Mouse (Mus musculus) brain, adult 2 months (tissue): Measurements from ENCODE around the gene Ciz1.

ENCODE experiments used
- DNase-seq: peaks from one replicate; pipeline ENCODE4 v3.0.0; 2011; ENCODE audit warnings: low read depth, low spot score

The Ciz1 gene

GRCm38 (mm10) chr2:32319586-32320580 is 32.2 kb upstream of the Ciz1 start:
- DNase-seq, result no peak

DNA sequence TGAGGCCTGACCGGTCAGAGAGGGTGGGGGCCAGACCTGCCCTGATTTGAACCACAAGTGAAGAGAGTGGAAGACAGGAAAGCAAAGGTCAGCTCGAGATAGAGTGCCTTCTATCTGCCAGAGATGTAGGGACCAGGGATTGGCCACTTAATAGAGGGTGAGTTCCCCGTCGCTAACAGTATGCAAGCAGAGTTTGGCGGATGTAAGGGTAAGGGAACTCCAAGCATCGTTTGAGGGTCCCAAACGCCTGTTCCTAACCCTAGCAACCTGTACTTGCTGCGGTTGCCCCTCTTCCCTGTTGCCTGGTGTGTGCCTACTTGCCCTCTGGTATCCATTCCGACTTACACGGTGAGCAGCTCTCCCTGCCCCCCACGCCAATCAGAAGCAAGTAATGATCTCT is 31.4 kb upstream of the Ciz1 start:
- no peak for DNase-seq

GRCm38 (mm10) chr2:32321591-32322298 is 30.4 kb upstream of the Ciz1 start:
- no peak for DNase-seq

DNA sequence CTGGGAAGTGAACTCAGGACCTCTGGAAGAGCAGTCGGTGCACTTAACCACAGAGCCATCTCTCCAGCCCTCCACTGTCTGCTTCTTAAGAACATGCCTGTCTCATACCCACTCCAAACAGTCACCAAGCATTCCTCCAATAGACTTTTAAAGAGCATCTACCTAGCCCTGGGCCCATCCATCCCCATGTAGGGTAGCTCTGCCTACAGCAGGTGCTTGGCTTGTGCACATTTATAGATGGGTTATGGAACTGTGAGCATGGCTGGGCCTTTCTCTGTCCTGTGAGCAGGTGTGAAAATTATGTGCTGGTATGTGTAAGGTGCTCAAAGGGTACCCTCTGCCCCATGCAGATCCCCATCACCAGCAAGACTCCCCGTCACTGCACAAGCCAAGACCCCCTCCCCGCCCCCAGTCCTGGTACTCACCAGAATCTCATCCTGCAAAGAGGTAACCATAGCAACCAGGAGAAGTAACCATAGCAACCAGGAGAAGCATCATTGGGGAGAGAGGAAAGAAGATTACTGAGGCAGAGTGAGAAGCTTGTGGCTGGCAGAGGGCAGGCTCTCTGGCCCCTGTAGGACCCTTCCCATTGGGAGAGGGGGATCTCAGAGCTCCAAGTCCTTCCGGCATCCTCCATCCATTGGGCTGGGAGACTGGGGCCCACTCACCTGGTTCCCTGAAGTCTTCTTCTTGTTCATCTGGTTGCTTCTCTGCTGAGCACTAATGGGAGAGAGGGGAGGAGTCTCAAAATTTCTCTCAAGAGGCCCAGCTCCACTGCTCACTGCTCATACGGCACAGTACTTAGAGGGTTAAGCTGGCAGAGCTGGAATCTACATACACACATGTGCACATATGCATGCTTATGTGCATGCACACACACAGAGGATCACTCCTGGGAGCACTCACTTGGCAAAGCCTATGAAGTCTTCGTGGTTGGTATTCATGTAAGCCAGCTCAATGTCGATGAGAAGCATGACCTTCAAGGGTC is 29.1 kb upstream of the Ciz1 start:
- peak; percentile 81 for DNase-seq

DNA sequence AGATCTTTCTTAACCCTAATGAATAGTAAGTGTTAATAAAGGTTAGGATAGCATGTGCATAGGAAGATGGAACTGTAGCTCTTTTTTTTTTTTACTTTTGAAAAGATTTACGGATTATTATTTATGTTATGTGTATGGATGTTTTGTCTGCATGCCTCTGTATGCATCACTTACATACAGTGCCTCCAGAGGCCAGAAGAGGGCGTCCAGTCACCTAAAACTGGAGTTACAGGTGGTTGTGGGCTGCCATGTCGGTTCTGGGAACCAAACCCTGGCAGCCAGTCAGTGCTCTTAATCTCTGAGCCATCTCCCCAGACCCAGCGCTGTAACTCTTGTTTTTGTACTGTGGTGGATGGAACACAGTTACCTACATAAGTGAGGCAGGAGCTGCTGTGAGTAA is 27.8 kb upstream of the Ciz1 start:
- no peak for DNase-seq

- peak; percentile 68 for DNase-seq
These were observed 26.8 kb upstream of the Ciz1 start for GRCm38 (mm10) chr2:32325342-32325741.

DNA sequence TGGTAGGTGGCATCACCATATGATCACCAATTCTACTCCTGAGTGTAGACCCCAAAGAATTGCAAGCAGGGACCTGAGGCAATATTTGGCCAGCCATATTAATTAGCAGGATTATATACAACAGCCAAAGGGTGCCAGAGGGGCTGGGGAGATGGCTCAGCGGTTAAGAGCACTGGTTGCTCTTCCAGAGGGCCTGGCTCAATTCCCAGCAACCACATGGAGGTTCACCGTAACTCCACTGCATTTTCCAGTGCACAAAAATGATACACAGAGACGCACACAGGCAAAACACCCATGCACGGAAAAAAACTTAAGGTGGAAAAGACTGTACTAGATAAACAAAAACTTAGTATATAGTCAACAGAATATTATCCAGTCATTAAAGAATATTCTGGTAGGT is 24.9 kb upstream of the Ciz1 start:
- no peak for DNase-seq

GRCm38 (mm10) chr2:32328911-32329460 is 23.1 kb upstream of the Ciz1 start:
- no peak for DNase-seq

- DNase-seq, result no peak
These were observed 22.6 kb upstream of the Ciz1 start for GRCm38 (mm10) chr2:32329531-32329930.

- DNase-seq, result peak; percentile 48
These were observed 20.0 kb upstream of the Ciz1 start for GRCm38 (mm10) chr2:32332159-32332558.

DNA sequence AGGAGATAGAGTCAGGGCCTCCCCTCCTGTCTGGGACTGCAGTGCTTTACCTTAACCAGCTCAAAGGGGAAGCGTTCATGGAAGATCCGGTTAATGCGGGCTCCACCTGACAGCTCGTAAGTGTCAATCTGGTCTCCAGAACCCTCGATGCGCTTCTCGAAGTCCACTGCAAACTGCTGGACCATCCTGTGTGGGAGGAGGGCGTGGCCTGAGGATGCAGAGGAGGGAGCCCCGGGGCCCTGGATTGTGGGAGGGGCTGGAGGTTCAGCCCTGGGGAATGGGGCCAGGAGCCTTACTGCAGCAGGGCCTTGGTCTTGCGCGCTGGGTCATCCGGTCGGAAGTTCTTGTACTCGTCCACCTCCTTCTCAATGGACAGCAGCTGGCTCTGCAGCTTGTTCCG is 16.2 kb upstream of the Ciz1 start:
- DNase-seq, result no peak

GRCm38 (mm10) chr2:32339912-32340642 is 12.1 kb upstream of the Ciz1 start:
- no peak for DNase-seq

- peak; percentile 89 for DNase-seq
These were observed 11.1 kb upstream of the Ciz1 start for GRCm38 (mm10) chr2:32340836-32341633.

DNA sequence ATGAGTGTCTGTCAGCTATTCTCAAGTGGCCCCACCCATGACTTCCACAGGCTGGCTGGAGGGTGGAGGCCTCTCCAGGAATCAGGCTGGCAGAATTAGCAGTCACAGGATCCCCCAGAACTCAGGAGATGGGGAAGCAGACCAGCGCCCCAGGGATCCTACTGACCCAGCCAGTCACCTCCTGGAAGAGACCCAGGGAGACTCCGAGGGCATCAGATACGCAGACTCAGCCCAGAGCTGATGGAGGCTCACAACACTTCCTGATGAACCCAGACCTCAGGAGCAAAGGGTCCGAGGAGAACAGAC is 10.5 kb upstream of the Ciz1 start:
- DNase-seq, result peak; percentile 36

DNA sequence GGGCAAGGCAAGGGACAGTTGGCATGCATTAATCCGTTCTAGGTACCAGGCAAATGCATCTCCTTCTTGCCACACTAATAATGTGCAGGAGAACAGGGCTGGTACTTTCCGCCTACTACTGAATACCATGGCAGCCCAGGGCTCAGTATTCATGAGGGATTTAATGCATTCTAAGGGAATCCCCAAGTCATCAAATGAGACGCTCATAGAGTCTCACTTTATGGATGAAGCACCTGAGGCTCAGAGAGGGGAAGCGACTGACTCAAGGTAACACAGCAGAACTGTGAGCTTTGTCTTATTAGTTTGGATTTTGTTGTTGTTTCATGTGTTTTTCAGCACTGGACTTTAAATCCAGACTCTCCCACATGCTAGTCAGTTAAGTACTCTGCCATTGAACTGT is 10.1 kb upstream of the Ciz1 start:
- DNase-seq, result peak; percentile 48

GRCm38 (mm10) chr2:32342539-32343350 is 9.4 kb upstream of the Ciz1 start:
- DNase-seq, result peak; percentile 98

DNA sequence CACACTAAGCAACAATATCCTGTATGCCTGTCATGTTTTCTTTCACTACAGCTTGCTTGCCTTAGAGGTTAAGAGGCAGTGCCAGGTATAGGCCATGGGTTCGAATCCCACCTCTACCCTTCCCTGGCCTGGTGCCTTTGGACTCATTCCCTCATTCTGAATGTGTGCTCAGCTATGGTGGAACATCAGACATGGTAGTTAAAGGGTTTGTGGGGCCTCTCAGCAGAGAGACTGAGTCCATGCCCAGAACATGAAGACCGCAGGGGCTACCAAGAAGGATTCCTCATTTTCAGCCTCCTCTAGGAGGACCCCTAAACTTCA is 8.8 kb upstream of the Ciz1 start:
- no peak for DNase-seq

GRCm38 (mm10) chr2:32344056-32344455 is 8.1 kb upstream of the Ciz1 start:
- DNase-seq, result peak; percentile 98
